Comparison of ENCODE assay signal across 20 mouse cellular contexts in genomic region chr14:17735440-17735839, GRCm38 (mm10).
"Had no signal": no experiment of that assay in that cellular context is flagged by ENCODE, and none has a peak within 500 bp of the region (broad histone marks: within the 10 kb centered on the region; RNA-seq: fewer than 3 reads in every experiment).

No protein-coding gene starts in this region.

- H3K27ac ChIP-seq: kidney, embryonic 15.5 days; layer of hippocampus, adult 2 months; limb, embryonic 12.5 days; limb, embryonic 15.5 days; liver, embryonic 14.5 days; macrophage; stomach, postnatal 0 days had no signal

- H3K4me1 ChIP-seq: kidney, embryonic 15.5 days; limb, embryonic 15.5 days had no signal

- H3K36me3 ChIP-seq: kidney, embryonic 15.5 days; limb, embryonic 12.5 days; limb, embryonic 15.5 days had no signal

- DNase-seq: kidney, adult 8-10 months; kidney, postnatal 10 days; kidney, postnatal 36 days; left cerebral cortex, postnatal 4 days; liver, postnatal 0 days; lung, embryonic 14.5 days; midbrain, embryonic 14.5 days; thymus, adult 2 months; thymus, postnatal 14 days; thymus, postnatal 4 days had no signal

- H3K9ac ChIP-seq: kidney, embryonic 15.5 days; limb, embryonic 12.5 days; limb, embryonic 15.5 days; liver, embryonic 14.5 days; liver, postnatal 0 days; lung, embryonic 14.5 days had no signal

- H3K4me3 ChIP-seq: kidney, embryonic 15.5 days; layer of hippocampus, adult 2 months; limb, embryonic 12.5 days; limb, embryonic 15.5 days had no signal

- H3K4me2 ChIP-seq: kidney, embryonic 15.5 days; limb, embryonic 12.5 days; limb, embryonic 15.5 days; liver, embryonic 11.5 days; lung, embryonic 14.5 days; midbrain, embryonic 11.5 days had no signal

- ATAC-seq: liver, postnatal 0 days; lung, postnatal 0 days had no signal

- H3K9me3 ChIP-seq: kidney, embryonic 15.5 days; limb, embryonic 12.5 days; limb, embryonic 15.5 days had no signal

- H3K27me3 ChIP-seq: kidney, embryonic 15.5 days; limb, embryonic 12.5 days; limb, embryonic 15.5 days had no signal
